Mouse (Mus musculus) olfactory bulb, adult 2 months (tissue): ENCODE data around the gene Apba3. TPM values are rescaled to one million over a fixed set of nuclear protein-coding genes. Genes with fewer than 3 reads are reported as not detected.
A peak's percentile ranks its signal among the peaks of the same experiment; 100 is the strongest.

Experiments
- H3K27ac ChIP-seq: fragments of 200-500 bp; 2 replicates; pipeline ENCODE4 v1.5.1; 2012; ENCODE audit warnings: low read depth, low read length; ENCODE audit not compliant: insufficient read depth
- H3K4me1 ChIP-seq: fragments of 200-500 bp; 2 replicates; pipeline ENCODE4 v1.6.1; 2012; ENCODE audit warnings: low read length; ENCODE audit not compliant: control insufficient read depth, insufficient read depth
- H3K4me3 ChIP-seq: fragments of 200-500 bp; 2 replicates; pipeline ENCODE4 v1.5.1; 2012; ENCODE audit warnings: mild to moderate bottlenecking, low read depth, low read length, moderate library complexity; ENCODE audit not compliant: insufficient read depth
- CTCF ChIP-seq: fragments of 200-500 bp; IDR thresholded peaks from 2 replicates; pipeline ENCODE4 v1.5.1; 2012; ENCODE audit warnings: low read depth, mild to moderate bottlenecking, low read length, moderate library complexity; ENCODE audit not compliant: insufficient read depth
- POLR2A ChIP-seq: fragments of 200-500 bp; IDR thresholded peaks from 2 replicates; pipeline ENCODE4 v1.6.1; 2012; ENCODE audit warnings: mild to moderate bottlenecking, low read depth, low read length, moderate library complexity; ENCODE audit not compliant: insufficient read depth
- WGBS: fragments of 180-500 bp; shearing (Covaris S2); methylation state at CpG from one replicate; pipeline ENCODE4 v1.1.7; 2018; 5-methylcytosine and 5-hydroxymethylcytosine counted together
- polyA plus RNA-seq: library from polyadenylated mRNA; stranded (reverse); fragments of >200 nt; gene quantifications from 2 replicates; pipeline ENCODE4 v1.2.4, GENCODE M21; 2012; ENCODE audit warnings: low replicate concordance; ENCODE audit not compliant: missing spikeins, insufficient read depth, insufficient read length

The Apba3 gene
- polyA plus RNA-seq, 1 experiment = not detected

DNA sequence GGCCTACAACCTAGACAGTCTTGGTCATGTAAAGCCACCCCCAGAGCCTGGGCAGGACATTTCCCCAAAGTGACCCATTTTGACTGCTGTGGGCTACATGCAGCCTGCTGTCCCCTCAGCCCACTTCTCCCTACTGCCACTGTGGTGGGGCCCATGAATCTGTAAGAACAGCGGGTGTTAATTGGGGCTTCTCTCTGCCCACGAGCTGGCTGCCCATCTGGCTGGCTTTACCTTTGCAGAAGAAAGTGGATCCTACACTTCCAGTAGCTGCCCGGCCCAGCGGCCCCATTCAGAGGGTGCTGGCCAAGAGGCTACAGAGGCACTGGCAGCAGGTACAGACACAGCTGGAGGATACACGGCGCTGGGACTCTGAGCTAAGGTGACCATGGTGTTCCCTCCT lies 21.6 kb upstream of the Apba3 start:
- Histone ChIP-seq H3K4me3 (no peak overlapping the region), H3K4me1 (peaks cover 11% of the 10 kb centered on the region), H3K27ac (no peak overlapping the region)
- 87% methylated on average over 6 of the region's 6 CpGs for WGBS
- no peak for TF ChIP-seq CTCF
- TF ChIP-seq POLR2A = no peak

DNA sequence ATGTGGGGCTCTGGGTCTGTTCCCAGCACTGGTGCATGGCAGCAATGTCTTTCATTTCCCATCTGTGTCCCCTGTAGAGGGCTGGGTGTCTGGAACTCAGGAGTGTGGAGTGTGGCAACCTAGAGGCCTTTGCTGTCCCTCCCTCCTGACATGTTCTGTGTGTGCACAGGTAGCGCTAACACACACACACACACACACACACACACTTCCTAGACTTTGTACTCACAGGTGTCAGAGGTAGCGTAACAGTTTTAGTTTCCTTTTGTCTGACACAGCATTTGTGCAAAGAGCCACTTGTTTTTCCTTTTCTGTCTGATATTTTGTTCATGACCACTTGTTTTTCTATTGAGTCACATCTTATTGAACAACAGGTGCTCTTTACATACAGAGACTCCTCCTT lies 19.0 kb upstream of the Apba3 start:
- 93% methylated on average over 2 of the region's 2 CpGs for WGBS
- Histone ChIP-seq H3K4me1 (peaks cover 21% of the 10 kb centered on the region), H3K4me3 (no peak overlapping the region), H3K27ac (no peak overlapping the region)
- TF ChIP-seq POLR2A (no peak), CTCF (no peak)

DNA sequence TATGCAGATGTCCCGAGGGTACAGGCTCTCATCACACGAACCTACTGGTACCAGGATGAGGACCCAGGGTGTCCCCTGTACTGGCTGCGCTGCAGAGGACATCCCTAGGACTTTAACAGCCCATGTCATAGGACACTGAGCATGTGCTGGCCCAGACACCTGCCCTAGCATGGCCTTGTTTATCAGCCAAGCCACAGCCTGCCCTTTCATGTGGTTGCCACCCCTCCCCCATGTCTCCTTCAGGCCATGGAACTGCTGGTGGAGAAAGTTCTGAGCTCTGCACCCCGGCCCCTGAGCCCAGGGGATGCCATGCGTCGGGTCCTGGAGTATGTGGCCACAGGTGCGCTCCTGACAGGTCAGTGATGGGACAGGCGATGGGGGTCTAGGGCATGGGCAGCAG lies 17.3 kb upstream of the Apba3 start:
- no peak for TF ChIP-seq CTCF
- TF ChIP-seq POLR2A = no peak
- no peak overlapping the region for H3K27ac ChIP-seq
- peaks cover 29% of the 10 kb centered on the region for H3K4me1 ChIP-seq
- 84% methylated on average over 8 of the region's 8 CpGs for WGBS
- H3K4me3 ChIP-seq = no peak overlapping the region

DNA sequence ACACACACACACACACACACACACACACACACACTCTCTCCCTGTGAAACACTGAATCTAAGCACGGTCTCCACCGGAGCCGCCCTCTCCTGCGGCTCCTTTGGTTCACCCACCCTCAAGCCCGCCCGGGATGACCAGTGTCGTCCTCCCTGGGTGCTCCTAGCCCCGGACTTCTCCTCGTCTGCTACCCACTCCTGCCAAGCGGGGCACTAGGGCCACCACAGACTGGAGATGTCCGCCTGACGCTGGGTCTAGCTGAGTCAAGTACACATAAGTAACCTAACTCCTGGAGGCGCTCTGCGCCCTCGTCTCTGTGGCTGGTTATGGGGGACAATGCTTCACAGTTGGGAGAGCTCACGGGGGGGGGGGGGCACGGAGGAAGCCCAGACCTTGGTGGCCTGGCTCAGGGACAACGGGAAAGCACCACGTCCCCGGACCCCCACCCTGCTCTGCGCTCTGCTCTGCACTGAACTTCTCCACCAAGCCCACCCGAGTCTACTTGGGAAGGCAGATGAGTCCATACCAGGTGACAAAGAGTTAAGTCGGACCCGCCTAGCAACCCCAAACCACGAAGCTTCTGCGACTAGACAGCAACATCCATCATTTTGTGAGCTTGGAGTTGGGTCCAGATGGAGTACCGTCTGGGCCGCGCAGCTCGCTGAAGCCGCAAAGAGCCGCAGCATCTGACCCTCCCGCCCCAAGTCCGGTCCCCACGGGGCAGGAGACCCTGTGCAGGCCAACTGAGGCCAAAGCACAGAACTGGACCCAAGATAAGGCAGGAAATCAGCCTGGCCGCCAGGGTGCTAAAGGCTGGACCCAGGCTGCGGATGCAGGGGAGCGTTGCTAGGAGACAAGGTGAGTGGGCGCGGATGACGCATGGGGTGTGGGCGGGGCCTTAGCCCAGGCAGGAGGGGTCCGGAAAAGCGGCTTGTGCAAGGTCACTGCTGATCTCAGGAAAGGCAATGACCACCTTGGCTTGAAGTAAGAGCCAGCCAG lies 14.0 kb upstream of the Apba3 start, which contains the start of gene Matk:
Matk (plus strand) TSS at position 512 of the 996 bp plus-strand sequence.
- WGBS = 2% methylated on average over 42 of the region's 44 CpGs
- TF ChIP-seq CTCF (no peak), POLR2A (peak; percentile 69)
- peaks cover 37% of the 10 kb centered on the region for H3K4me1 ChIP-seq
- H3K4me3 ChIP-seq = peak within 1 kb of the TSS; percentile 53
- H3K27ac ChIP-seq = peak within 1 kb of the TSS; percentile 94

DNA sequence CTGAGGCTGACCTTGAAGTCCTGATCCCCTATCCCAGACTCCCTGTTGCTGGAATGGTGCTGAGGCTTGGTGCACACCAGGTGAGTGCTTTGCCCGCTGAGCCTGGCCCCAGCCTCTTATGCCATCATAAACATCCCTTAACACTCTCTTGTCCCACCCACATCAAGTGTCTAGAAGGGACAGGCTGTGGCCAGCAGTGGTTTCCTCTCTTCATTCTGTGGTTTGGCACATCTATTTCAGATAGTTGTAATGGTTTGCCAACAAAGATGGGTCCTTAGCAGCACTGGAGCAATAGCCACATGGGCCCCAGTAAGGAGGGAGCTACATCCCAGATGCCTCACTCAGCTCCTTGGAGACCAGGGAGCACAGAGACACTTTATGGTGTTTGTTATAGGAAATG lies 11.9 kb upstream of the Apba3 start:
- WGBS = 73% methylated on average over 1 of the region's 1 CpGs
- Histone ChIP-seq H3K27ac (no peak overlapping the region), H3K4me1 (peaks cover 54% of the 10 kb centered on the region), H3K4me3 (no peak overlapping the region)
- TF ChIP-seq POLR2A (no peak), CTCF (no peak)

DNA sequence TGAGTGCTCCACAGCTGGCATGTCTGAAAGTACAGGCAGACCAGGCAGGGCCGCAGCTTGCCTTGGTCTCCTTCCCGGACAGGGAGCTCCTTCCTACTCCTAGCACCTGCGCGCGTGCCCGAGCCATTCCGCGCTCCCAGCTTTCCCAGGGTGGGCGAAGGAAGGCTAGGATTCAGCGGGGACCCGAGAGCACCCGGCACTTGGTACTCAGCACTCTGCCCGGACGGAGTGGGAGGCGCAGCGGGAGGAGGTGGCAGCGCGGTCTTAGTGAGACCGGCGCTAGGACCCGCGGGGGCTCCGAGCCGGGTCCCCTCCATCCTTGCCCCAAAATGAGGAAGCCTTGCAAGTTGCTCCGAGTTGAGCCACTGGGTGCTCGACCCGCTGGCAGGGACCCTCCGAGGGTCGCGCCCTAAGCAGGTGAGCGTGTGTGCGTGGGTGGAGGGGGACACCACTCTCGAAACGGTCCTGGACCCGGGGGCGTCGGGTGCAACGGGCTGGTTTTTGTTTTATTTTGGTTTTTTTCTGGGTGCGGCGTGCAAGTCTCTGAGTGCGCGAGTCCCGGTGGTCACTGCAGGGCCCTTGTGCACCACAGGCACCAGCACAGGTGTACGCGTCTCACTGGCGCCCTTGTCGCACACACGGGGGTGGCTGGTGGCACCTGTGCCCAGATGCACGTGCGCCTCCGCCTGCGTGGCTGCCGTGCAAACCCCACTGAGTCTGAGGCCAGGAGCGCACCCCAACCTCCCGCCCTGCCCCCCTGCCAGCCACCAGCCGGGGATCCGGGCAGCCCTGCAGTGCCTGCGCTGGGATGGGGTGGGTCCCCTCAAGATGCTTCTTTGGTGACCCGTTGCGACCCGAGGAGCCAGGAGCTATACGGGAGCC lies 9.4 kb upstream of the Apba3 start:
- 0 out of 2 replicates have a peak overlapping the region, but pooled peaks have one; percentile 23 for H3K27ac ChIP-seq
- WGBS = 1% methylated on average over 62 of the region's 62 CpGs
- TF ChIP-seq CTCF (no peak), POLR2A (peak; percentile 33; the same call in 1 of the 2 replicates)
- H3K4me1 ChIP-seq = peaks cover 49% of the 10 kb centered on the region
- H3K4me3 ChIP-seq = peak overlapping the region; percentile 70

DNA sequence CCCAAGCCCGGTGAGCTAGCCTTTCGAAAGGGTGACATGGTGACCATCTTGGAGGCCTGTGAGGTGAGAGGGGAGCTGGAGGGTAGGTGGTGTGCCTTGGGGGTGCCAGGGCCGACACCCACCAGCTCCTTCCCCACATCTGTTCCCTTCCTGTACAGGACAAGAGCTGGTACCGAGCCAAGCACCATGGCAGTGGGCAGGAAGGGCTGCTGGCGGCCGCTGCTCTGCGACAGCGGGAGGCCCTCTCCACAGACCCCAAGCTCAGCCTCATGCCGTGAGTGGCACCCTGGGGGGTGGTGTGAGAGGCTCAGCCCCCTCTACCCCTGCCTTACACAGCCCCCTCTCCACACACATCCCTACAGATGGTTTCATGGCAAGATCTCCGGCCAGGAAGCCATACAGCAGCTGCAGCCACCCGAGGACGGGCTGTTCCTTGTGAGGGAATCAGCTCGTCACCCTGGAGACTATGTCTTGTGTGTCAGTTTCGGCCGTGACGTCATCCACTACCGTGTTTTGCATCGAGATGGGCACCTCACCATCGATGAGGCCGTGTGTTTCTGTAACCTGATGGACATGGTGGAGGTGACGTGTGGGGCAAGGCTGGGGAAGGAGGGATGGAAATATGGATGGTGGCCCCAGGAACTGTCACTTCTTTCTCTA lies 7.4 kb upstream of the Apba3 start:
- Histone ChIP-seq H3K27ac (no peak overlapping the region), H3K4me3 (no peak overlapping the region), H3K4me1 (peaks cover 34% of the 10 kb centered on the region)
- WGBS = 40% methylated on average over 21 of the region's 21 CpGs
- TF ChIP-seq POLR2A (no peak), CTCF (no peak)

DNA sequence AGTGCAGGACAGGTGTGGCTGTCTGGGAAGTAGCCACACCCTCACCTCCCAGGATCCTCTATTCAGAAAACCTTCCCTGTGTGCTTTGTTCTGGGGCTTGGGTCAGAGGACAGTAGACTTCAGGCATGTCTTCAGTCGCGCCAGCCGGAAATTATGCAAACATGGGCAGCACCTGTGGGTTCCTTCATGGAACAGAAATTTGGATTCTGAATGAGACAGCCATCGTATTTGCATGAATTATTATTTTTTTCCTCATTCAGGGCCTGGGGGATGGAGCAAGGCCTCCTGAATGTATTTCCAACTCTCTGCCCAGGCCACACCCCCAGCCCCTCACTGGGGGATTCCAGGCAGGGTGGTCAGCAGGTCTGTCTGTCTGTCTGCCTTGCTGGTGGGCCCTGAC lies 5.7 kb upstream of the Apba3 start:
- H3K4me1 ChIP-seq = peaks cover 36% of the 10 kb centered on the region
- 86% methylated on average over 4 of the region's 4 CpGs for WGBS
- no peak overlapping the region for H3K27ac ChIP-seq
- H3K4me3 ChIP-seq = no peak overlapping the region
- TF ChIP-seq CTCF (no peak), POLR2A (no peak)
